ENCODE assay signal across 8 mouse cellular contexts in the genomic region with DNA sequence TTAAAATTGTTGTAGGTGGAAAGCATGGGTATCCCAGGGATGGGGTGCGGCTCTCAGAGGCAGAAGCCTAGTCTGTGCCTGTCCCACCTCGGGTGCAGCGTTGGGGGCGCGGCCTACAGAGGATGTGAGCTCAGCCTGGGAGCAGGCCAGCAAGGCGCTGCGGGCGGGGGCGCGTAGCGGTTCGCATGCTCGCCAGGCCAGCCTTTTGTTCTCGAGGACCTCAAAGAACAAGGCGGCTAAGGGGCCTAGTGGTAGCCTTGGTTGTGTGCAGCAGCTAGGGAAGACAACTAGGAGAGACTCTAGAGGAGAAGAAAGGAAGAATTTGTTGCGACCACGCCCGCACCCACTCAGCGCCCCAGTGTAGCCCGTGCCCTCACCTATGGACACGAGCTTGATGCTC. TPM values are rescaled to one million over a fixed set of nuclear protein-coding genes. Genes with fewer than 3 reads are reported as not detected.
A peak's percentile ranks its signal among the peaks of the same experiment; 100 is the strongest.
DNase-seq lines count a peak whose midpoint lies in the region; ATAC-seq lines count a peak whose summit lies in the region.

No protein-coding gene starts in this region.

- 13% methylated on average over 21 of the region's 21 CpGs for WGBS in hindbrain, embryonic 14.5 days

- H3K4me1 ChIP-seq in hindbrain, embryonic 14.5 days (replicated peaks; ENCODE audit: control insufficient read depth, insufficient read depth, low read length) = peaks cover 13% of the 10 kb centered on the region; the same call in 1 of the 2 replicates

- peak overlapping the region; percentile 61 for H3K4me3 ChIP-seq in hindbrain, embryonic 14.5 days (replicated peaks; ENCODE audit: low read length)

- H3K27me3 ChIP-seq in hindbrain, embryonic 14.5 days (ENCODE audit: control insufficient read depth, insufficient read depth, low read length) = no peaks in the 10 kb centered on the region

- peak overlapping the region; percentile 86 for H3K9ac ChIP-seq in hindbrain, embryonic 14.5 days

- H3K4me2 ChIP-seq in hindbrain, embryonic 14.5 days (replicated peaks) = peak overlapping the region; percentile 74

- ATAC-seq in hindbrain, embryonic 14.5 days (ENCODE audit: low FRiP score) = peak; percentile 63

- peak; percentile 93 for DNase-seq in NIH3T3 (ENCODE audit: low read depth)
- peak; percentile 84 to 89 for DNase-seq in cerebellum, postnatal 14 days
- peak; percentile 29 to 40 for DNase-seq in frontal cortex, postnatal 25 days (ENCODE audit: low spot score in 2 of 2)
- DNase-seq in hindbrain, embryonic 14.5 days (ENCODE audit: low spot score) = peak; percentile 74
- peak; percentile 47 to 54 for DNase-seq in left cerebral cortex, adult 18-20 months (ENCODE audit: low spot score in 2 of 2)
- peak; percentile 91 for DNase-seq in lung, postnatal 36 days
- DNase-seq in right cerebral cortex, adult 18-20 months = peak; percentile 57
- peak; percentile 80 for DNase-seq in urinary bladder, postnatal 14 days (ENCODE audit: low spot score)

- no peaks in the 10 kb centered on the region for H3K9me3 ChIP-seq in hindbrain, embryonic 14.5 days (ENCODE audit: control insufficient read depth, low read length)

- peak overlapping the region; percentile 89 for H3K27ac ChIP-seq in hindbrain, embryonic 14.5 days

- H3K36me3 ChIP-seq in hindbrain, embryonic 14.5 days (replicated peaks; ENCODE audit: control insufficient read depth, insufficient read depth) = peaks cover 24% of the 10 kb centered on the region

RNA-seq across cellular contexts. Expression of a gene that starts 3.9 kb away (rescaled TPM):
- 92.7 and 100.0 TPM in 2 replicates for polyA plus RNA-seq in hindbrain, embryonic 14.5 days (2014; fragmentation: Nextera tagmentation; extraction: Ambion mirVana)
- total RNA-seq in left cerebral cortex, adult 18-20 months (2021) = 10 to 100 TPM; 44.0 to 49.5 TPM

RNA-seq across cellular contexts. Expression of a gene that starts 8.8 kb away (rescaled TPM):
- polyA plus RNA-seq in hindbrain, embryonic 14.5 days (2014; fragmentation: Nextera tagmentation; extraction: Ambion mirVana) = 14.7 and 17.0 TPM in 2 replicates
- total RNA-seq in left cerebral cortex, adult 18-20 months (2021) = 10 to 100 TPM; 35.3 to 39.6 TPM

RNA-seq across cellular contexts. Expression of a gene that starts 24.9 kb away (rescaled TPM):
- polyA plus RNA-seq in hindbrain, embryonic 14.5 days (2014; fragmentation: Nextera tagmentation; extraction: Ambion mirVana) = 484 and 540 TPM in 2 replicates
- 100 to 1,000 TPM; 188 to 216 TPM for total RNA-seq in left cerebral cortex, adult 18-20 months (2021)

RNA-seq across cellular contexts. Expression of a gene that starts 36.0 kb away (rescaled TPM):
- polyA plus RNA-seq in hindbrain, embryonic 14.5 days (2014; fragmentation: Nextera tagmentation; extraction: Ambion mirVana) = 48.4 and 56.5 TPM in 2 replicates
- 10 to 100 TPM; 60.4 to 62.5 TPM for total RNA-seq in left cerebral cortex, adult 18-20 months (2021)

RNA-seq across cellular contexts. Expression of a gene that starts 36.5 kb away (rescaled TPM):
- polyA plus RNA-seq in hindbrain, embryonic 14.5 days (2014; fragmentation: Nextera tagmentation; extraction: Ambion mirVana) = 3.0 and 3.6 TPM in 2 replicates
- 1 to 10 TPM; 3.0 to 3.3 TPM for total RNA-seq in left cerebral cortex, adult 18-20 months (2021)

Comparison
In these comparisons a context has a peak if more than half of its experiments do, and no peak if none do; other contexts are left out.
1. Peak in every context shown above with its lines: DNase-seq, ATAC-seq, H3K4me3 ChIP-seq and H3K27ac ChIP-seq.
2. DNase-seq: peak in every context shown above with its lines; median percentile 93 in NIH3T3; 91 in lung, postnatal 36 days; 86 in cerebellum, postnatal 14 days; 80 in urinary bladder, postnatal 14 days; 74 in hindbrain, embryonic 14.5 days; 57 in right cerebral cortex, adult 18-20 months; 50 in left cerebral cortex, adult 18-20 months; 34 in frontal cortex, postnatal 25 days.